Mouse (Mus musculus): ENCODE data around the gene Itpkb. TPM values are rescaled to one million over a fixed set of nuclear protein-coding genes. Genes with fewer than 3 reads are reported as not detected.

Itpkb gene
- polyA plus RNA-seq, 1 experiment, result 19.9 TPM

GRCm38 (mm10) chr1:180462983-180463475 is 132.7 kb downstream of the Itpkb start:
- DNase-seq (ENCODE audit: low read depth), result no peak

GRCm38 (mm10) chr1:180464357-180464756 is 134.1 kb downstream of the Itpkb start:
- DNase-seq (ENCODE audit: low read depth), result no peak

GRCm38 (mm10) chr1:180465620-180466019 is 135.3 kb downstream of the Itpkb start:
- DNase-seq (ENCODE audit: low read depth), result no peak

- DNase-seq (ENCODE audit: low read depth), result no peak
Observed at GRCm38 (mm10) chr1:180468004-180468403, 137.7 kb downstream of the Itpkb start.

- no peak for DNase-seq (ENCODE audit: low read depth)
Observed at GRCm38 (mm10) chr1:180473566-180473965, 143.3 kb downstream of the Itpkb start.

Other genes starting within 250 kb of the Itpkb start
- 20.9 and 30.3 TPM in 2 replicates for gene Coq8a, start 130.9 kb upstream of the Itpkb start, polyA plus RNA-seq (2012; rRNA removed)
- gene Psen2, start 67.0 kb upstream of the Itpkb start, polyA plus RNA-seq (2012; rRNA removed), result 70.7 and 103 TPM in 2 replicates
- gene Stum, start 153.0 kb downstream of the Itpkb start, polyA plus RNA-seq (2012; rRNA removed), result 5.0 and 5.8 TPM in 2 replicates
- gene Parp1, start 238.4 kb downstream of the Itpkb start, polyA plus RNA-seq (2012; rRNA removed), result 18.6 and 18.9 TPM in 2 replicates

Measured in gonadal fat pad, adult 2 months (tissue).